Mouse (Mus musculus): ENCODE measurements around the gene Pax2. TPM values are rescaled to one million over a fixed set of nuclear protein-coding genes. Genes with fewer than 3 reads are reported as not detected.

Gene Pax2
- polyA plus RNA-seq, 1 experiment, result not detected

DNA sequence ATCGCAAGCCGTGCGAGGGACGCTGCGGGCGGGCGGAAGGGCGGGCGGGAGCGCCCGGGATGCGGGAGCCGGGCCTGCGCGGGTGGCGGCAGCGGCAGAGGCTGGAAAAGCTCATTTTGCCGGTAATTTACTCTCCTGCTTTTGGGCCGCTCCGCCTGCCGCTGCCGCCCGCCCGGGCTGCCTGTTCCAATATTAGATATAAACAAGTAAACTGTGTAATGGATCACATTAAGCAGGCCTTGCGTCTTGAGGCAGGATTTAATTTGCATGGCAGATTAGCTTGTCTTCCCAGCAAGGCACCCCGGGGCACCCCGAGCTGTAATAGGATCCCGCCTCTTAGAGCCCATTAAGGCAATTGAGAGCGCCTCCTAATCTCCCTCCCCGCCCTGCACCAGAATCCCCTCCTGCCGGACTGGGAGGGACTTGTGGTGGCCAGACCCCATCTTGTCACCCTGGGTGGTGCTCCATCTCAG, 126.7 kb downstream of the Pax2 start:
- H3K36me3 ChIP-seq (ENCODE audit: control insufficient read depth, insufficient read depth), result no peaks in the 10 kb centered on the region
- peaks cover 17% of the 10 kb centered on the region for H3K27me3 ChIP-seq (ENCODE audit: control insufficient read depth, insufficient read depth, insufficient read length)
- H3ac ChIP-seq (ENCODE audit: control insufficient read depth, insufficient read length, low read depth), result no peak overlapping the region
- TF ChIP-seq USF1 (IDR thresholded peaks at IDR 0.05; ENCODE audit: low read depth), result no peak
- TF ChIP-seq CEBPB (IDR thresholded peaks at IDR 0.05; ENCODE audit: low read depth), result no peak
- TF ChIP-seq MAX (IDR thresholded peaks at IDR 0.05), result no peak
- no peak for TF ChIP-seq CTCF (IDR thresholded peaks at IDR 0.05; ENCODE audit: control insufficient read depth, insufficient read depth, insufficient read length)
- no peak for TF ChIP-seq FOSL1 (IDR thresholded peaks at IDR 0.05; ENCODE audit: insufficient read depth, low read length, poor library complexity, severe bottlenecking)
- TF ChIP-seq MYOG (IDR thresholded peaks at IDR 0.05; ENCODE audit: control insufficient read depth, extremely low read depth, insufficient read length), result no peak
- TF ChIP-seq MYOD1 (IDR thresholded peaks at IDR 0.05; ENCODE audit: control insufficient read depth, insufficient read length, low read depth), result no peak
- H3K79me3 ChIP-seq (ENCODE audit: low read depth), result no peaks in the 10 kb centered on the region
- no peak overlapping the region for H3K4me3 ChIP-seq (ENCODE audit: insufficient read depth, poor library complexity, severe bottlenecking)
- H3K79me2 ChIP-seq (ENCODE audit: control insufficient read depth, insufficient read depth), result no peaks in the 10 kb centered on the region

DNA sequence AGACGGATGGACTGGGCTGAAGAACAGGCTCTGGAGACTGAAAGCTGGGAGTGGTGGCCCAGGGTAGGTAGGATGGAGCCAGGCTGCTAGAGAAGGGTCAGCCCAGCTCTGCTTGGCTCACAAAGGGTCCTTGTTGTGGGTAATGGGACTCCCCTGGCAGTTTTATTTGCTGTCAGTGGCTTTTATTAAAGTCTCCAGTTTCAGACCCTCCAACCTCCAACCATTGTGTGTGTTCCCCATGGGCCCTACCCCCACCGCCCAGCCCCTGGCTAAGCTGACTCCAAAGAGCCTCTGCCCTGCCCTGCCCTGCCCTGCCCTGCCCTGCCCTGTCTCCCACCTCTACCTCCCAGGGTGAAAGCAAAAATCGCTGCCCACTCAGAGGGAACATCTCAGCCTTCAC, 128.5 kb downstream of the Pax2 start:
- H3K79me3 ChIP-seq (ENCODE audit: low read depth), result no peaks in the 10 kb centered on the region
- H3K79me2 ChIP-seq (ENCODE audit: control insufficient read depth, insufficient read depth), result no peaks in the 10 kb centered on the region
- H3K27me3 ChIP-seq (ENCODE audit: control insufficient read depth, insufficient read depth, insufficient read length), result peaks cover 17% of the 10 kb centered on the region
- no peak overlapping the region for H3K4me3 ChIP-seq (ENCODE audit: insufficient read depth, poor library complexity, severe bottlenecking)
- H3K36me3 ChIP-seq (ENCODE audit: control insufficient read depth, insufficient read depth), result no peaks in the 10 kb centered on the region
- TF ChIP-seq FOSL1 (IDR thresholded peaks at IDR 0.05; ENCODE audit: insufficient read depth, low read length, poor library complexity, severe bottlenecking), result no peak
- no peak for TF ChIP-seq USF1 (IDR thresholded peaks at IDR 0.05; ENCODE audit: low read depth)
- TF ChIP-seq MYOG (IDR thresholded peaks at IDR 0.05; ENCODE audit: control insufficient read depth, extremely low read depth, insufficient read length), result no peak
- TF ChIP-seq CEBPB (IDR thresholded peaks at IDR 0.05; ENCODE audit: low read depth), result no peak
- TF ChIP-seq MYOD1 (IDR thresholded peaks at IDR 0.05; ENCODE audit: control insufficient read depth, insufficient read length, low read depth), result no peak
- no peak for TF ChIP-seq MAX (IDR thresholded peaks at IDR 0.05)
- TF ChIP-seq CTCF (IDR thresholded peaks at IDR 0.05; ENCODE audit: control insufficient read depth, insufficient read depth, insufficient read length), result no peak
- no peak overlapping the region for H3ac ChIP-seq (ENCODE audit: control insufficient read depth, insufficient read length, low read depth)

- H3ac ChIP-seq (ENCODE audit: control insufficient read depth, insufficient read length, low read depth), result no peak overlapping the region
- no peaks in the 10 kb centered on the region for H3K79me3 ChIP-seq (ENCODE audit: low read depth)
- H3K79me2 ChIP-seq (ENCODE audit: control insufficient read depth, insufficient read depth), result no peaks in the 10 kb centered on the region
- peaks cover 5% of the 10 kb centered on the region for H3K27me3 ChIP-seq (ENCODE audit: control insufficient read depth, insufficient read depth, insufficient read length)
- no peak overlapping the region for H3K4me3 ChIP-seq (ENCODE audit: insufficient read depth, poor library complexity, severe bottlenecking)
- TF ChIP-seq FOSL1 (IDR thresholded peaks at IDR 0.05; ENCODE audit: insufficient read depth, low read length, poor library complexity, severe bottlenecking), result no peak
- no peaks in the 10 kb centered on the region for H3K36me3 ChIP-seq (ENCODE audit: control insufficient read depth, insufficient read depth)
Observed at GRCm38 (mm10) chr19:44886475-44886874, 130.6 kb downstream of the Pax2 start.

Small RNAs within 50 kb of the gene (microRNA-seq; reads per million reads assigned to microRNA genes)
- gene Mir6405 (ENCODE audit: borderline microRNAs expressed), result not detected

Other genes with a start within 250 kb of the Pax2 start
- 0.01 TPM for gene Sec31b, start 210.2 kb upstream of the Pax2 start, polyA plus RNA-seq (2012; fragmentation: generic; extraction: Trizol)
- gene Gm20538, start 203.2 kb upstream of the Pax2 start, polyA plus RNA-seq (2012; fragmentation: generic; extraction: Trizol), result not detected
- gene Ndufb8, start 200.6 kb upstream of the Pax2 start, polyA plus RNA-seq (2012; fragmentation: generic; extraction: Trizol), result 473 TPM
- 13.5 TPM for gene Hif1an, start 193.2 kb upstream of the Pax2 start, polyA plus RNA-seq (2012; fragmentation: generic; extraction: Trizol)
- gene Slf2, start 175.1 kb downstream of the Pax2 start, polyA plus RNA-seq (2012; fragmentation: generic; extraction: Trizol), result 9.1 TPM
- gene Sema4g, start 233.1 kb downstream of the Pax2 start, polyA plus RNA-seq (2012; fragmentation: generic; extraction: Trizol), result 0.30 TPM
- 12.1 TPM for gene Twnk, start 249.6 kb downstream of the Pax2 start, polyA plus RNA-seq (2012; fragmentation: generic; extraction: Trizol)

Measured in C2C12 (cell line).